Mouse (Mus musculus) kidney, adult 2 months (tissue): Measurements from ENCODE around the gene Mrps2. TPM values are rescaled to one million over a fixed set of nuclear protein-coding genes. Genes with fewer than 3 reads are reported as not detected.

ENCODE experiments used
- DNase-seq: peaks from one replicate; pipeline ENCODE4 v3.0.0; 2021
- H3K27ac ChIP-seq: fragments of 200-500 bp; 2 replicates; pipeline ENCODE4 v1.5.1; 2012; ENCODE audit warnings: low read depth, low read length, control low read depth, inconsistent platforms; ENCODE audit not compliant: insufficient read depth
- H3K27me3 ChIP-seq: fragments of 200-500 bp; replicated peaks from 2 replicates; pipeline ENCODE4 v1.6.1; 2012; ENCODE audit warnings: mild to moderate bottlenecking, moderate library complexity, low read length, inconsistent platforms; ENCODE audit not compliant: control insufficient read depth, insufficient read depth
- H3K36me3 ChIP-seq: fragments of 200-500 bp; 2 replicates; pipeline ENCODE4 v1.6.1; 2012; ENCODE audit warnings: mild to moderate bottlenecking, moderate library complexity, low read length, inconsistent platforms; ENCODE audit not compliant: control insufficient read depth, insufficient read depth
- H3K4me1 ChIP-seq: fragments of 200-500 bp; 2 replicates; pipeline ENCODE4 v1.6.1; 2011; ENCODE audit warnings: low read length; ENCODE audit not compliant: control insufficient read depth, insufficient read depth
- H3K4me3 ChIP-seq: fragments of 200-500 bp; 2 replicates; pipeline ENCODE4 v1.5.1; 2011; ENCODE audit warnings: mild to moderate bottlenecking, low read depth, low read length, control low read depth; ENCODE audit not compliant: insufficient read depth
- CTCF ChIP-seq: fragments of 200-500 bp; conservative IDR thresholded peaks from 2 replicates; pipeline ENCODE4 v1.5.1; 2011; ENCODE audit warnings: low read depth, mild to moderate bottlenecking, control low read depth, low read length, moderate library complexity, mixed read lengths; ENCODE audit not compliant: insufficient read depth, insufficient read length
- POLR2A ChIP-seq: fragments of 200-500 bp; IDR thresholded peaks from one replicate; pipeline ENCODE4 v1.6.1; 2011; ENCODE audit warnings: low read depth, low read length, control low read depth
- WGBS: fragments of 180-500 bp; shearing (Covaris S2); methylation state at CpG from one replicate; pipeline ENCODE4 v1.1.7; 2018; 5-methylcytosine and 5-hydroxymethylcytosine counted together
- polyA plus RNA-seq: library from polyadenylated mRNA; depleted of rRNA; stranded (reverse); fragments of >200 nt; gene quantifications from 2 replicates; pipeline ENCODE4 v1.2.3, GENCODE M21; 2012

Gene Mrps2
- polyA plus RNA-seq, 1 experiment, result 65.7 TPM

GRCm38 (mm10) chr2:28453539-28453938, 14.3 kb upstream of the Mrps2 start:
- no peak for TF ChIP-seq CTCF
- no peak for TF ChIP-seq POLR2A
- 85% methylated on average over 6 of the region's 6 CpGs for WGBS
- Histone ChIP-seq H3K27ac (no peak overlapping the region), H3K4me3 (no peak overlapping the region), H3K27me3 (no peaks in the 10 kb centered on the region), H3K36me3 (no peaks in the 10 kb centered on the region), H3K4me1 (no peaks in the 10 kb centered on the region)
- DNase-seq, result no peak

- 87% methylated on average over 1 of the region's 1 CpGs for WGBS
- Histone ChIP-seq H3K27ac (no peak overlapping the region), H3K4me3 (no peak overlapping the region), H3K27me3 (no peaks in the 10 kb centered on the region), H3K36me3 (no peaks in the 10 kb centered on the region), H3K4me1 (no peaks in the 10 kb centered on the region)
- no peak for DNase-seq
- no peak for TF ChIP-seq CTCF
- no peak for TF ChIP-seq POLR2A
Measured at GRCm38 (mm10) chr2:28456616-28457015, 11.2 kb upstream of the Mrps2 start.

GRCm38 (mm10) chr2:28463919-28464318, 3.9 kb upstream of the Mrps2 start:
- Histone ChIP-seq H3K4me3 (no peak overlapping the region), H3K27me3 (no peaks in the 10 kb centered on the region), H3K36me3 (no peaks in the 10 kb centered on the region), H3K4me1 (peaks cover 4% of the 10 kb centered on the region; the same call in 1 of the 2 replicates), H3K27ac (no peak overlapping the region)
- WGBS, result 56% methylated on average over 3 of the region's 3 CpGs
- TF ChIP-seq CTCF (peak; percentile 67), POLR2A (no peak)
- DNase-seq, result peak; percentile 75

- Histone ChIP-seq H3K4me1 (peaks cover 4% of the 10 kb centered on the region; the same call in 1 of the 2 replicates), H3K36me3 (peaks cover 1% of the 10 kb centered on the region; the same call in 1 of the 2 replicates), H3K4me3 (no peak overlapping the region), H3K27ac (no peak overlapping the region), H3K27me3 (no peaks in the 10 kb centered on the region)
- 79% methylated on average over 9 of the region's 9 CpGs for WGBS
- no peak for TF ChIP-seq CTCF
- no peak for TF ChIP-seq POLR2A
- DNase-seq, result no peak
Measured at GRCm38 (mm10) chr2:28464919-28465318, 2.9 kb upstream of the Mrps2 start.

- 5% methylated on average over 25 of the region's 25 CpGs for WGBS
- peak; percentile 90 for DNase-seq
- H3K4me1 ChIP-seq, result peaks cover 4% of the 10 kb centered on the region; the same call in 1 of the 2 replicates
Measured at GRCm38 (mm10) chr2:28465836-28466518, 1.9 kb upstream of the Mrps2 start, which contains the start of gene 1700007K13Rik. Gene 1700007K13Rik, minus strand, starts transcription at chr2:28466332.

GRCm38 (mm10) chr2:28468486-28469225, 790 bp downstream of the Mrps2 start:
- H3K27me3 ChIP-seq, result no peaks in the 10 kb centered on the region
- DNase-seq, result no peak
- TF ChIP-seq POLR2A (no peak), CTCF (no peak)
- peaks cover 2% of the 10 kb centered on the region; the same call in 1 of the 2 replicates for H3K36me3 ChIP-seq
- peak overlapping the region; percentile 78 for H3K4me3 ChIP-seq
- WGBS, result 55% methylated on average over 18 of the region's 18 CpGs
- H3K27ac ChIP-seq, result no peak overlapping the region
- peaks cover 4% of the 10 kb centered on the region; the same call in 1 of the 2 replicates for H3K4me1 ChIP-seq

More at GRCm38 (mm10) chr2:28465836-28466518, 1.9 kb upstream of the Mrps2 start, which contains the start of gene 1700007K13Rik:
- H3K27me3 ChIP-seq, result no peaks in the 10 kb centered on the region
- TF ChIP-seq CTCF, result no peak
- TF ChIP-seq POLR2A, result no peak
- H3K36me3 ChIP-seq, result peaks cover 2% of the 10 kb centered on the region; the same call in 1 of the 2 replicates
- no peak within 1 kb of the TSS for H3K27ac ChIP-seq
- no peak within 1 kb of the TSS for H3K4me3 ChIP-seq

- no peaks in the 10 kb centered on the region for H3K27me3 ChIP-seq
- H3K36me3 ChIP-seq, result peaks cover 2% of the 10 kb centered on the region; the same call in 1 of the 2 replicates
- TF ChIP-seq CTCF (no peak), POLR2A (no peak)
- H3K4me1 ChIP-seq, result peaks cover 4% of the 10 kb centered on the region; the same call in 1 of the 2 replicates
- no peak overlapping the region for H3K27ac ChIP-seq
- no peak for DNase-seq
- WGBS, result 97% methylated on average over 14 of the region's 14 CpGs
- no peak overlapping the region for H3K4me3 ChIP-seq
Measured at GRCm38 (mm10) chr2:28469461-28469860, 1.6 kb downstream of the Mrps2 start.
